Mouse (Mus musculus): ENCODE results near the gene Acr.

DNA sequence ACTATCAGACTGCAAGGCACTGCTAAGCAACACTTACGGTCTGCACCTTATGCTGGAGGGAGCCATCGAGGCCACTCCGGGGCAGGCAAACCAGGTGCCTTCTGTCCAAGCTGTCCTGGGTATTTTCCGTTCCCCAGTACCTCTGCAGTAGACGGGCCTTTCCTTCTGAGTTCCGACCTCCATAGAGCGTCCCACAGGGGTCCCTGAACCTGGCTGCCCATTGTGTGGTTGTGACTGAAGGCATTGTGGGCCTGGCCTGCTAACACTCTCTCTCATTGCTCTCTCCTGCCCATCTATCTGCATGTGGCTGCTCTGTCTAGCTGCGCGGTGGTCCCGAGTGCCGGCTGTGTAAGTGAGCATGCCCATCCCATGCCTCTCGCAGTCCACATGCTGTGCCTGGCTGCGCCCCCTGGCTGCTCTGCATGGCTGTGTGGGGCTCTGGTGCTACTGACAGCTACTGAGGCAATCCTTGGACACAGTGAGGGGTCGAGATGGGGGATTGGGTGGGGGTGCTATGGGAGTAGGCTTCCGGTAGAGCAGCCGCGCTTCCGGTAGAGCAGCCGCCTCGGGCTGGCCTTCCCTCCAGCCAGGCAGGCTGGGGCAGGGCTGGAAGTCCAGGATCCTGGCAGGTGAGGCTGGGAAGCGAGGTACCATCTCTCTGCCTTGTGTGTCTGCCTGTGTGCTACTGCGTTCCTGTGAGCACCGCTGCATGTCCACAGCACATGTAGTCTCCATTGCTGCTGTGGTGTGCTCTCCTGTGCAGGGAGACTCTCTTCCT lies 11.5 kb upstream of the Acr start:
- TF ChIP-seq POLR2A (IDR thresholded peaks at IDR 0.05; ENCODE audit: low read depth, low read length) (no peak), CTCF (IDR thresholded peaks at IDR 0.05; ENCODE audit: extremely low read depth, insufficient read depth, insufficient read length, insufficient replicate concordance) (no peak)

Measured in spleen, adult 2 months (tissue).